Mouse (Mus musculus) left cerebral cortex, postnatal 10 days (tissue): ENCODE results near the gene Zscan29. TPM values are rescaled to one million over a fixed set of nuclear protein-coding genes. Genes with fewer than 3 reads are reported as not detected.

Source experiments
- DNase-seq, 2 experiments: peaks; one replicate each; pipeline ENCODE4 v3.0.0; 2021 to 2022; ENCODE audit warnings: low spot score in 2 of 2, mixed read lengths in 1 of 2; ENCODE audit errors: extremely low spot score in 1 of 2
- intact Hi-C: fragments of 180-260 bp; cut with DNase I; formaldehyde crosslinking; loops from one replicate; pipeline ENCODE4 v1.15.1; 2025
- total RNA-seq, 2 experiments: library from RNA; stranded (reverse); gene quantifications; 2 replicates each; pipeline ENCODE4 v1.2.3; 2021

The Zscan29 gene
- 1 to 10 TPM; 4.7 to 5.7 TPM for total RNA-seq

- intact Hi-C loops, result no loop called here
- peak; percentile 81 to 93 for DNase-seq
Observed at GRCm38 (mm10) chr2:121170980-121171742, at the start of gene Zscan29. TSS of gene Zscan29 (minus strand) at chr2:121171125.

DNA sequence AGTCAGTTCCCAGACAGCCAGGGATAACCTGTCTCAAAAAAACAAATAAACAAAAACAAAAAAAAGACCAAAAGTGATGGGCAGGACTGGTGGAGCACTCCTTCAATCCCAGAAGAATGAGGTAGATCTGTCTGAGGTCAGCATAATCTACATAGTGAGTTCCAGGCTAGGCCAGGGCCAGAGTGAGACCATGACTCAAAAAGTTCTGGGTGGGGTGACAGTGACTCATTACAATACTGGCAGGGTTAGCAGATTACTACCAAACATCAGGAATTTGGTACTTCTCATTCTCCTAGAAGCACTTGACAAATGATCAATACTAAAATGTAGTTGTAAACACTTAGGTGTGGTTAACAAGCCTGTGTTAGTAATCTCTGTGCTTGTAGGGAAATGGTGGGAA, 49.1 kb upstream of the Zscan29 start:
- intact Hi-C loops, result no loop called here
- DNase-seq, result no peak

GRCm38 (mm10) chr2:121219177-121219576, 48.3 kb upstream of the Zscan29 start:
- intact Hi-C loops, result no loop called here
- no peak for DNase-seq

DNA sequence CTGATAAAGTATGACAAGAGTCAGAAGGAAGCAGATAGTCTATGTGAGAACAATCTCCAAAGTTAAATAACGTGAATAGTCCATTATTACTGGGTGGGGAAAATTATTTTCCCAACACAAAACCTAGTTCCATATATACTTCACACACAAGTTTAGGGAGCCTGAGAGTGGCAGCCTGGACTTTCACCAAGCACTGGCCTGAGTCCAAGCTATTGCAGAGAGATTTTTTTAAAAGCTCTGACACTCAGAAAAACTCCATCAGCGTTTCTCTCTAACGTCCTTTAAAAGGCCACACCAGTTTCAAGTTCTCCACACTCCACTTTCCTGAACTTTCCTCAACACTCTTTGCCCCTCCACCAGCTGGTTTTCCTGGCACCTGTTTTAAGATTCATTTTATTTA, 43.6 kb upstream of the Zscan29 start:
- DNase-seq, result no peak

GRCm38 (mm10) chr2:121206541-121206940, 35.6 kb upstream of the Zscan29 start:
- DNase-seq, result no peak
- intact Hi-C loops, result no loop called here

More for the DNA sequence above, 43.6 kb upstream of the Zscan29 start:
- intact Hi-C loops, result no loop called here

GRCm38 (mm10) chr2:121204276-121204675, 33.4 kb upstream of the Zscan29 start:
- intact Hi-C loops, result no loop called here
- no peak for DNase-seq

- intact Hi-C loops, result loop anchor here (5.0 kb wide), 1 partner anchor 102 kb away; no protein-coding TSS in a partner anchor
- DNase-seq, result no peak
Observed at GRCm38 (mm10) chr2:121195466-121195865, 24.5 kb upstream of the Zscan29 start.

DNA sequence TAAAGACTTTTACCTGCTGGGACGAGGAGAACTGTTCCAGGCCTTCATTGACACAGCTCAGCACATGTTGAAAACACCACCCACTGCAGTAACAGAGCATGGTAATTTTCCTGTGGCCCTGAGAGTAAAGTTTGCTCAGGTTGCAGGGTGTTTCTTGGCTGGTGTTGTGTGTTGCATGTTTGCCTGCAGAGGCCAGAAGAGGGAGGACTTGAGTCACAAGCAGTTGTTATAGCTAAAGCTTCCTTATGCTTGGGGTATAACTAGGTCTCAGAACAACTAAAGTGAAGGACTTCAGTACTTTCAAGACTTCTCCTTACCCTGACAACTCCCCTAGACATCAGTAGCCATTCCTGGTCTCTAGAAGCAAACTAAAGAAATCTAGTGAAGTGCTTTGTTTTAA, 17.6 kb upstream of the Zscan29 start:
- DNase-seq, result no peak
- intact Hi-C loops, result no loop called here

DNA sequence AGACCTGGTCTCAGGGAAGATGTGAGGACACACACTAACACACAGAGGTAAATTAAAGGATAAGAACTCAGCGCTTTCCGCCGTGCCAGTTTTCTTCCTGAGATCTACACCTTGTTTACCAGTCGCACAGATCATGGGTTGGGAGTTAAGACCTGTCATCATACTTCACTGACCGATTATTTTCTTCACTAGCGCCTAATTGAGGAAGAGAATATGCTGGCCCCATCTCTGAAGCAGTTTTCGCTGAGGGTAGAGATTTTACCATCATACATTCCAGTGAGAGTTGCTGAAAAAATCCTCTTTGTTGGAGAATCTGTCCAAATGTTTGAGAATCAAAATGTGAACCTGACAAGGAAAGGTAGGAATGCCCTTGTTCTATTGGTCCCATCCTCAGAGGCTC, 13.2 kb upstream of the Zscan29 start:
- intact Hi-C loops, result no loop called here
- no peak for DNase-seq

DNA sequence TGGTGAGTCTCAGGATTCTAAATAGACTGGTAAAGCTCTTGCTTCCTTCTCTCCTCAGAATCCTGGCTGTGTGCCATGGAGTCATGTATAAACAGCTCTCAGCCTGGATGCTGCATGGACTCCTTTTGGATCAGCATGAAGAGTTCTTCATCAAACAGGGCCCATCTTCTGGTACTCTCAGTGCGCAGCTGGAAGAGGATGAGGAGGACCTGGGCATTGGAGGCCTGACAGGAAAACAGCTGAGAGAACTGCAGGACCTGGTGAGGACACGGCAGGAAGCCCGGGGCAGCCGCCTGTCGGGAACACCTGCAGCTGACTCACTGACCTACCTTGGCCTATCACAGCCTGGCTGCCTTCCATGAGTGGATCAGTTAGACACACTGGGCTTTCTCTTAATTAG, 12.5 kb upstream of the Zscan29 start:
- intact Hi-C loops, result no loop called here
- DNase-seq, result peak in 1 of 2 experiments; percentile 41

DNA sequence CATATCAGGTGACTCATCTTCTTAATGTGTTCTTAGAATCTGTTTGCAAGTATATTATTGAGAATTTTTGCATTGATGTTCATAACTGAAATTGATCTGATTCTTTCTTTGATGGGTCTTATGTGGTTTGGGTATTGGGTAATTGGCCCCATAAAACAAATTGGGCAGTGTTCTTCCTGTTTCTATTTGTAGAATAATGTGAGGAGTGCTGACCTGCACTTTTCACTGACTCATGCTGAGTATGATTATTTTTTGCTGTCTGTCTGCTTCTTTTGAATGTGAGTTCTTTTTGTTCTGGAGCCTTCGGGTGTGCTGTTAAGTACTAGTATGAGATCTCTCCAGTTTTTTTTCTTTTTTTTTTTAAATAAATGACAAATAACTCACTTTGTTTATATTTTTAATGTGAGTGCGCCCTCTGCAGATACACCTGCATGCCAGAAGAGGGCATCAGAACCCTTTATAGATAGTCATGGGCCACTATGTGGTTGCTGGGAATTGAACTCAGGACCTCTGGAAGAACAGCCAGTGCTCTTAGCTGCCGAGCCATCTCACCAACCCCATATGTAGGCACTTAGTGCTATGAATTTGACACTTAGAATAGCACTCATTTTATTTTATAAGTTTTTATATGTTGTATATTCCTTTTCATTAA, 8.0 kb upstream of the Zscan29 start:
- no peak for DNase-seq
- intact Hi-C loops, result no loop called here

GRCm38 (mm10) chr2:121170481-121170971, 399 bp downstream of the Zscan29 start, which contains the start of gene Tubgcp4:
TSS of gene Tubgcp4 (plus strand) at chr2:121170654.
- intact Hi-C loops, result no loop called here
- DNase-seq, result no peak

DNA sequence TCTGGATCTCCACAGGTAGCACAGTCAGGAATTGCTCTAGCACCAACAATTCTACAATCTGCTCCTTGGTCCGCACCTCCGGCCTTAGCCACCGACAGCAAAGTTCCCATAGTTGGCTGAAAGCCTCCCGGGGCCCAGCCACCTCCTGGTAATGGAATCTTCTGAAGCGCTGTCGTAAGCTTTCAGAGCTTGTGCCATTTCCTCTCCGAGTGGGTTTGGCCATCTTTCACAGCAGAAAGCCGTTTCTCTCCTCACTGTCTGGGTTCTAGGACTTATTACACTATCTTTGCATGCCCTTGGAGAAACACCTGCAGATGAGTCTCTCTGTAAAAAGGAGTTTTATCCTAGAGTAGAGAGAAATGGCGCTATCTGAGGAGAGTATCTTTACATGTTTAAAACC, 1.0 kb downstream of the Zscan29 start:
- DNase-seq, result peak; percentile 13 to 30
- intact Hi-C loops, result no loop called here

GRCm38 (mm10) chr2:121169173-121169572, 1.8 kb downstream of the Zscan29 start:
- intact Hi-C loops, result no loop called here
- DNase-seq, result no peak

GRCm38 (mm10) chr2:121153100-121153499, 17.8 kb downstream of the Zscan29 start:
- intact Hi-C loops, result no loop called here

DNA sequence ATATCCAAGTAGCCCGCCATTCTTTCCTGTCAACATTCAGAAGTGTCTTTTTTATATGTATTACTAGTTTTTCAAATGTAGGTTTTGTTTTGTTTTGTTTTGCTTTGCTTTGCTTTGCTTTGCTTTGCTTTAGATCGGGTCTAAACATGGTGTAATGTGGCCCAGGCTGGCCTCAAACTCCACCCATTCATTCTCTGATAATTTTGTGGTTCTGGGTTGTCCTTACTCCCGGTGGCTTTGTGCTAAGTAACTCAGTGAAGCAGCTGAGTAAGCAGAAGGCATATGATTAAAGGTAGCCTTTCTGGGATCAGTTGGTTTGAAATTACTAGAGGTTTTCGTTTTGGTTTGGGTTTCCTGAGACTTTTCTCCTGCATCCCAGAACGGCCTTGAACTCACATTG, 21.2 kb downstream of the Zscan29 start:
- no peak for DNase-seq
- intact Hi-C loops, result no loop called here

More at GRCm38 (mm10) chr2:121153100-121153499, 17.8 kb downstream of the Zscan29 start:
- no peak for DNase-seq

DNA sequence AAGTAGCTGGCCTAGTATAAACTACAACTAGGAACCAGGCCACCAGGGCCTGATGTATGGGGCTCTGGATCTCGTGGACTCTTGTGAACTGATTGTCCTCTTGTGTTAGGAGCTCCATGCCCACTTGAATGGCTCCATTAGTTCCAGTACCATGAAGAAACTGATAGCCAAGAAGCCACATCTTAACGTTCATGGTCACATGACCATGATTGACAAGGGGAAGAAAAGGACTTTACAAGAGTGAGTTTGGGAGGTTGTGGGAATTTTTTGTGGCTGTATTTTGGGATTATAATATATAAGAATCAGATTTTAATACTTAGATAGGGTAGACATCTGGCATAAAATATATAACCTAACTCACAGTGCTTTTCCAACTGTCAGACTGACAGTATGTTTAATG, 28.5 kb downstream of the Zscan29 start:
- intact Hi-C loops, result no loop called here
- no peak for DNase-seq

DNA sequence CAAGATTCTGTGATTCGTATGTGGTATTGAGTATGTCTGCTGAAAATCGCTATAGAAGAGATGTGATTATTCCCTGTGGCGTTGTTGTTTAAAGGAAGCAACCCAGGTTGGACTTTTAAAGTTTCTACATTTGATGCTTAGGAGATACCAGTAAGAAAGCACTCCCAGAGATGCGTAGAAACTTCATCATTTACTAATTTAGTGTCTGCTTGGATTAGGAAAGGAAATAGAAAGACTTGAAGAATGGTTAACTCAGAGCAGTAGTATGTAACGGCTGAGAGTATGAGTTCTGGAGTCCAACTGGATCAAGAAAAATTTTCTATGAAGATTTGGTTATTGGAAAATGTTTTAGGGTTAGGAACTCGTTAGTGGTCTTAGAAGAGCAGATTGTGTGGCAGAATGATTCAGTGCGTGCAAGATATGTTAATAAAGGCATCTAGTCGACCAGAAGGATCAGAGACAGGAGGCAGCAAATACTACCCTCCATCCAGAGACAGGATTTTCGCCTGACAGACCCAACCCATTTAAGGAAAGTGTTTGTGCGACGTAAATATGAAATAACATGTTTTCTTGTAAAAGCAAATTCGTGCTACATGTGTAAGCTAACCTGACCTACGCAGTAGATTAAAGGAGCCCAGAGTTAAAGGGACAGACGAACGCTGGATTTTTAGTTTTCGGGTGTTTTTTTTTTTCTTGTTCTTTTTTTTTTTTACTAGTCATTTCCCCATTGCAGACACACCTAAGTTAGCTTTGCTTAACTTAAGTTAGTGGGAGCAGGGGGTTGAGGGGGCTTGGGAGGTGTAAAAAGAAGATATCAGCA, 29.5 kb downstream of the Zscan29 start:
- DNase-seq, result no peak
- intact Hi-C loops, result no loop called here
